Mouse (Mus musculus) brain, embryonic 14.5 days (tissue): ENCODE measurements at regions not wholly inside any gene's neighbourhood (a gene's known extent, or its start where the extent isn't known, plus 50 kb on each side); places are given as distances from the start of the nearest gene placed in this dataset.
A peak's percentile ranks its signal among the peaks of the same experiment; 100 is the strongest.

ENCODE experiments used
- DNase-seq: peaks from one replicate; pipeline ENCODE4 v3.0.0-alpha.2; 2011; ENCODE audit warnings: low read depth
- CTCF ChIP-seq: fragments of 200-500 bp; IDR thresholded peaks from 2 replicates; pipeline ENCODE4 v1.5.1; 2012; ENCODE audit warnings: inconsistent platforms, mild to moderate bottlenecking, moderate library complexity, borderline replicate concordance; ENCODE audit not compliant: insufficient read depth, insufficient read length; ENCODE audit errors: extremely low read depth
- POLR2A ChIP-seq: fragments of 200-500 bp; IDR thresholded peaks from 2 replicates; pipeline ENCODE4 v1.6.1; 2012; ENCODE audit warnings: mild to moderate bottlenecking, inconsistent platforms, borderline replicate concordance; ENCODE audit not compliant: poor library complexity, insufficient read depth, insufficient read length, severe bottlenecking; ENCODE audit errors: extremely low read depth

DNA sequence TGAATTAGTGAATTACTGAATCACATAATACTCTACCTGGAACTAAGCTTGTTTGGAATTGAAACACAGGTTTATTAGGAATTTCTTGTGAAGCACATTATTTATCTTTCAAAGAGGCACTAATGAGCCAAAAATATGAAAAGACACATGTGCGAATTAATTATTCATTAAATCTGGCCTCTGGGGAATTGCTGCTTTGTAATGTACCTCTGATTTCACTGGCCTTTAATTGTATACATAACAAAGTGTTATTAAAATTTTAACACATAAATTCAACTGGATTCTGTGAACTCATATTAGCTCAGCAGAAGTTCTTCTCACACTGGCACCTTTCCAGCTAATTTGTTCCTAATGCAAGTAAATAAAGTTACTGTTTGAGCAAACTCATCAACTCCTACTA, 651.7 kb upstream of the 4931417E11Rik start:
- TF ChIP-seq CTCF (no peak), POLR2A (no peak)
- DNase-seq: peak; percentile 49
